Mouse (Mus musculus) erythroid progenitor cell, adult 5-6 weeks (primary cell): ENCODE data around the gene Stx8. TPM values are rescaled to one million over a fixed set of nuclear protein-coding genes. Genes with fewer than 3 reads are reported as not detected.

Experiments used
- ATAC-seq: replicated peaks from 2 replicates; pipeline ENCODE4 v1.8.0; 2016; ENCODE audit warnings: moderate number of reproducible peaks, mild to moderate bottlenecking, moderate TSS enrichment, inconsistent platforms; ENCODE audit not compliant: poor library complexity, low FRiP score, severe bottlenecking
- total RNA-seq, 2 experiments: library from RNA; stranded (forward) in 1 of 2; stranded (reverse) in 1 of 2; fragments of 150-400 nt in 1 of 2; fragments of 186-747, 209-891 nt in 1 of 2; gene quantifications; 2 replicates each; pipeline versions ENCODE4 v1.2.3 to v1.2.4; 2015 to 2017; ENCODE audit warnings: low replicate concordance in 2 of 2

Stx8 gene
- total RNA-seq, 2 experiments from 2014 or later = 3.3 to 14.7 TPM

- no peak for ATAC-seq
Measured at GRCm38 (mm10) chr11:67972606-67973005, 6.6 kb downstream of the Stx8 start.

GRCm38 (mm10) chr11:67973225-67973624, 7.2 kb downstream of the Stx8 start:
- no peak for ATAC-seq

GRCm38 (mm10) chr11:67975252-67975651, 9.3 kb downstream of the Stx8 start:
- ATAC-seq = no peak

- ATAC-seq = no peak
Measured at GRCm38 (mm10) chr11:67983564-67983963, 17.6 kb downstream of the Stx8 start.

- ATAC-seq = no peak
Measured at GRCm38 (mm10) chr11:67991240-67991639, 25.2 kb downstream of the Stx8 start.

GRCm38 (mm10) chr11:67995965-67996364, 30.0 kb downstream of the Stx8 start:
- ATAC-seq = no peak

GRCm38 (mm10) chr11:67998905-67999304, 32.9 kb downstream of the Stx8 start:
- ATAC-seq = no peak

- ATAC-seq = no peak
Measured at GRCm38 (mm10) chr11:67999629-68000028, 33.6 kb downstream of the Stx8 start.

- no peak for ATAC-seq
Measured at GRCm38 (mm10) chr11:68004191-68004590, 38.2 kb downstream of the Stx8 start.

- ATAC-seq = no peak
Measured at GRCm38 (mm10) chr11:68006216-68006789, 40.3 kb downstream of the Stx8 start.

GRCm38 (mm10) chr11:68007645-68008044, 41.7 kb downstream of the Stx8 start:
- ATAC-seq = no peak

GRCm38 (mm10) chr11:68009377-68009776, 43.4 kb downstream of the Stx8 start:
- ATAC-seq = no peak

- no peak for ATAC-seq
Measured at GRCm38 (mm10) chr11:68012207-68012606, 46.2 kb downstream of the Stx8 start.

GRCm38 (mm10) chr11:68018191-68018590, 52.2 kb downstream of the Stx8 start:
- ATAC-seq = no peak

GRCm38 (mm10) chr11:68019156-68019555, 53.2 kb downstream of the Stx8 start:
- no peak for ATAC-seq

GRCm38 (mm10) chr11:68021976-68022375, 56.0 kb downstream of the Stx8 start:
- no peak for ATAC-seq

- ATAC-seq = no peak
Measured at GRCm38 (mm10) chr11:68022895-68023294, 56.9 kb downstream of the Stx8 start.

- no peak for ATAC-seq
Measured at GRCm38 (mm10) chr11:68023811-68024369, 57.9 kb downstream of the Stx8 start.

GRCm38 (mm10) chr11:68026590-68026989, 60.6 kb downstream of the Stx8 start:
- ATAC-seq = no peak

GRCm38 (mm10) chr11:68029079-68029478, 63.1 kb downstream of the Stx8 start:
- no peak for ATAC-seq

GRCm38 (mm10) chr11:68029871-68030270, 63.9 kb downstream of the Stx8 start:
- no peak for ATAC-seq

GRCm38 (mm10) chr11:68030771-68031170, 64.8 kb downstream of the Stx8 start:
- no peak for ATAC-seq
